In genomic region chr17:75551512-75552400, GRCm38 (mm10) we compare ENCODE assay signal across 8 mouse cellular contexts. TPM values are rescaled to one million over a fixed set of nuclear protein-coding genes. Genes with fewer than 3 reads are reported as not detected.
DNase-seq lines count a peak whose midpoint lies in the region; ATAC-seq lines count a peak whose summit lies in the region.

Gene Fam98a, minus strand, starts transcription at chr17:75551946.

- peak; percentile 92 for ATAC-seq in CD4-positive, CD25-positive, alpha-beta regulatory T cell, adult 4 months
- peak; percentile 98 for ATAC-seq in heart, embryonic 14.5 days (ENCODE audit: insufficient number of reproducible peaks, insufficient read depth, low FRiP score, low read depth)
- ATAC-seq in liver, embryonic 13.5 days (ENCODE audit: low read depth) = peak; percentile 97
- ATAC-seq in stomach, embryonic 16.5 days (ENCODE audit: insufficient read depth, low FRiP score) = peak; percentile 98

- H3K4me2 ChIP-seq in heart, embryonic 14.5 days (ENCODE audit: low read length) = peak within 1 kb of the TSS; percentile 87
- H3K4me2 ChIP-seq in liver, embryonic 13.5 days = peak within 1 kb of the TSS; percentile 73
- H3K4me2 ChIP-seq in stomach, embryonic 16.5 days (ENCODE audit: low read depth, low read length) = peak within 1 kb of the TSS; percentile 91

- WGBS in heart, embryonic 14.5 days = under 1% methylated on average over 56 of the region's 56 CpGs
- WGBS in liver, embryonic 13.5 days (ENCODE audit: insufficient replicate concordance) = under 1% methylated on average over 56 of the region's 56 CpGs
- under 1% methylated on average over 56 of the region's 56 CpGs for WGBS in stomach, embryonic 16.5 days

- peaks cover 0 to 8% of the 10 kb centered on the region in 2 experiments; a peak in 2 of 4 replicates for H3K4me1 ChIP-seq in heart, embryonic 14.5 days (ENCODE audit: control insufficient read depth in 2 of 2, insufficient read depth in 2 of 2, low read length in 2 of 2)
- H3K4me1 ChIP-seq in liver, embryonic 13.5 days (replicated peaks) = peaks cover 36% of the 10 kb centered on the region
- H3K4me1 ChIP-seq in stomach, embryonic 16.5 days (ENCODE audit: control insufficient read depth, insufficient read depth, low read length) = no peaks in the 10 kb centered on the region

- H3K36me3 ChIP-seq in heart, embryonic 14.5 days (ENCODE audit: control insufficient read depth, insufficient read depth, low read length) = peaks cover 14% of the 10 kb centered on the region
- H3K36me3 ChIP-seq in liver, embryonic 13.5 days = peaks cover 16% of the 10 kb centered on the region
- no peaks in the 10 kb centered on the region for H3K36me3 ChIP-seq in stomach, embryonic 16.5 days (ENCODE audit: control insufficient read depth, insufficient read depth, low read length)

- H3K27ac ChIP-seq in heart, embryonic 14.5 days (replicated peaks in 1 of 2; ENCODE audit: control insufficient read depth in 1 of 2, insufficient read depth in 1 of 2, low read depth in 2 of 2, low read length in 2 of 2) = peak within 1 kb of the TSS; percentile 23 to 75; a peak in 3 of 4 replicates
- H3K27ac ChIP-seq in liver, embryonic 13.5 days = peak within 1 kb of the TSS; percentile 69
- H3K27ac ChIP-seq in stomach, embryonic 16.5 days (ENCODE audit: low read length) = no peak within 1 kb of the TSS; the same call in 1 of the 2 replicates

- H3K9ac ChIP-seq in heart, embryonic 14.5 days (ENCODE audit: low read length) = peak within 1 kb of the TSS; percentile 89
- H3K9ac ChIP-seq in liver, embryonic 13.5 days = peak within 1 kb of the TSS; percentile 89
- H3K9ac ChIP-seq in stomach, embryonic 16.5 days (ENCODE audit: low read length) = peak within 1 kb of the TSS; percentile 83

- H3K4me3 ChIP-seq in heart, embryonic 14.5 days (ENCODE audit: control insufficient read depth in 1 of 2, insufficient read depth in 1 of 2, low read depth in 1 of 2, low read length in 2 of 2) = peak within 1 kb of the TSS; percentile 82 to 96
- peak within 1 kb of the TSS; percentile 86 for H3K4me3 ChIP-seq in liver, embryonic 13.5 days (replicated peaks)
- peak within 1 kb of the TSS; percentile 76 for H3K4me3 ChIP-seq in stomach, embryonic 16.5 days (replicated peaks; ENCODE audit: low read length)

- peak; percentile 89 for DNase-seq in c-Kit-negative CD71-positive TER-119-positive erythroid progenitor cells, embryonic 14.5 days (ENCODE audit: low read depth, low spot score)
- peak; percentile 97 for DNase-seq in fibroblast of lung, adult 2 months (ENCODE audit: low read depth)
- DNase-seq in kidney, postnatal 14 days = peak; percentile 99
- DNase-seq in liver, embryonic 13.5 days = peak; percentile 92
- DNase-seq in neural tube, embryonic 10.5 days (ENCODE audit: extremely low spot score, low spot score) = peak; percentile 99

- H3K27me3 ChIP-seq in heart, embryonic 14.5 days (ENCODE audit: control insufficient read depth, insufficient read depth, low read length) = no peaks in the 10 kb centered on the region
- H3K27me3 ChIP-seq in liver, embryonic 13.5 days = no peaks in the 10 kb centered on the region
- no peaks in the 10 kb centered on the region for H3K27me3 ChIP-seq in stomach, embryonic 16.5 days (ENCODE audit: control insufficient read depth, insufficient read depth, low read length)

- H3K9me3 ChIP-seq in heart, embryonic 14.5 days (ENCODE audit: control insufficient read depth, low read length) = no peaks in the 10 kb centered on the region
- no peaks in the 10 kb centered on the region for H3K9me3 ChIP-seq in liver, embryonic 13.5 days (replicated peaks)
- H3K9me3 ChIP-seq in stomach, embryonic 16.5 days (replicated peaks; ENCODE audit: control insufficient read depth, low read length) = no peaks in the 10 kb centered on the region

RNA-seq across cellular contexts. Expression of gene Fam98a, which starts in this region (rescaled TPM):
- polyA plus RNA-seq in CD4-positive, CD25-positive, alpha-beta regulatory T cell, adult 4 months (2017; shearing (Covaris generic)) = 10 to 100 TPM; 14.8 to 15.1 TPM
- 7.2 and 8.8 TPM in 2 replicates for polyA plus RNA-seq in heart, embryonic 14.5 days (2014; fragmentation: Nextera tagmentation; extraction: Ambion mirVana)
- polyA plus RNA-seq in liver, embryonic 13.5 days (2015; fragmentation: Nextera tagmentation; extraction: Ambion mirVana) = 20.2 and 24.7 TPM in 2 replicates
- 20.8 and 23.2 TPM in 2 replicates for polyA plus RNA-seq in stomach, embryonic 16.5 days (2015; fragmentation: Nextera tagmentation; extraction: Ambion mirVana)
